Mouse (Mus musculus) B cell, adult 2 months (primary cell): Measurements from ENCODE around the gene Samsn1.
A peak's percentile ranks its signal among the peaks of the same experiment; 100 is the strongest.

Experiments used
- DNase-seq, 2 experiments: peaks; one replicate each; pipeline ENCODE4 v3.0.0; 2022

The Samsn1 gene

GRCm38 (mm10) chr16:76022181-76022580, at the start of gene Samsn1:
TSS of gene Samsn1 (minus strand) at chr16:76022281.
- DNase-seq = no peak

GRCm38 (mm10) chr16:76066082-76066635, 44.1 kb upstream of the Samsn1 start:
- DNase-seq = no peak

GRCm38 (mm10) chr16:76054976-76055375, 32.9 kb upstream of the Samsn1 start:
- peak; percentile 54 to 61 for DNase-seq

- peak; percentile 13 to 18 for DNase-seq
Observed at GRCm38 (mm10) chr16:76054079-76054478, 32.0 kb upstream of the Samsn1 start.

GRCm38 (mm10) chr16:76053537-76053936, 31.5 kb upstream of the Samsn1 start:
- DNase-seq = peak; percentile 59 to 64

- DNase-seq = no peak
Observed at GRCm38 (mm10) chr16:76047066-76047465, 25.0 kb upstream of the Samsn1 start.

- DNase-seq = no peak
Observed at GRCm38 (mm10) chr16:76040319-76040945, 18.4 kb upstream of the Samsn1 start.

GRCm38 (mm10) chr16:76019164-76019563, 2.9 kb downstream of the Samsn1 start:
- peak; percentile 4 to 5 for DNase-seq

GRCm38 (mm10) chr16:76003812-76004389, 18.2 kb downstream of the Samsn1 start:
- no peak for DNase-seq

- no peak for DNase-seq
Observed at GRCm38 (mm10) chr16:76002870-76003572, 19.1 kb downstream of the Samsn1 start.

GRCm38 (mm10) chr16:76002287-76002686, 19.8 kb downstream of the Samsn1 start:
- peak; percentile 15 to 22 for DNase-seq

GRCm38 (mm10) chr16:76001788-76002187, 20.3 kb downstream of the Samsn1 start:
- no peak for DNase-seq

GRCm38 (mm10) chr16:76000127-76000526, 22.0 kb downstream of the Samsn1 start:
- no peak for DNase-seq

GRCm38 (mm10) chr16:75990173-75990572, 31.9 kb downstream of the Samsn1 start:
- no peak for DNase-seq

GRCm38 (mm10) chr16:75983831-75984230, 38.2 kb downstream of the Samsn1 start:
- DNase-seq = no peak

GRCm38 (mm10) chr16:75979381-75979780, 42.7 kb downstream of the Samsn1 start:
- no peak for DNase-seq

GRCm38 (mm10) chr16:75977798-75978197, 44.3 kb downstream of the Samsn1 start:
- no peak for DNase-seq

- no peak for DNase-seq
Observed at GRCm38 (mm10) chr16:75975682-75976332, 46.3 kb downstream of the Samsn1 start.

GRCm38 (mm10) chr16:75970266-75970998, 51.6 kb downstream of the Samsn1 start:
- DNase-seq = no peak

GRCm38 (mm10) chr16:75962021-75962420, 60.1 kb downstream of the Samsn1 start:
- DNase-seq = no peak

- DNase-seq = no peak
Observed at GRCm38 (mm10) chr16:75961487-75961886, 60.6 kb downstream of the Samsn1 start.

GRCm38 (mm10) chr16:75961036-75961435, 61.0 kb downstream of the Samsn1 start:
- DNase-seq = no peak

- DNase-seq = no peak
Observed at GRCm38 (mm10) chr16:75933357-75933756, 88.7 kb downstream of the Samsn1 start.
